Mouse (Mus musculus) c-Kit-negative CD71-positive TER-119-positive erythroid progenitor cells, embryonic 14.5 days (primary cell): ENCODE results near the gene Nr4a3.

ENCODE experiments used
- DNase-seq: peaks from one replicate; pipeline ENCODE4 v3.0.0-alpha.2; 2013; ENCODE audit warnings: low read depth, low spot score

Gene Nr4a3

DNA sequence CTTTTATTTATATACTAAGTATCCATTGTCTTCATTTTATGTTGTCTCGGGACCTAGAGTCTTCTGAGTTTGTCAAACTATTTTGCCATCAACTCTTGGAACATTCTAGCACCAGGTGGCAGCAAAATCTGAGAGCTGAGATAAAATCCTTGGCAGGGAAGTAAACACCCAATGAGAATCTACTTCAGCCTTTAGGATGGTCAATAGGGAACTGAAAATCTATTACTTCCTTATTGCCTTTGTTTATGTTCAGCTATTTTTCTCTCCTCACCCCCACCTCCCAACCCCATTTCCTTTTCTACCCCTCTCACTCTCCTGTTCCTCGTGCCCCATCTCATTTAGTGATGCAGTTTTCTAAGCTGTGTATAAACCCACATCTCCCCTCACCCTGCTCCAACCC is 63.6 kb downstream of the Nr4a3 start:
- no peak for DNase-seq

GRCm38 (mm10) chr4:48110331-48110730 is 65.4 kb downstream of the Nr4a3 start:
- no peak for DNase-seq

DNA sequence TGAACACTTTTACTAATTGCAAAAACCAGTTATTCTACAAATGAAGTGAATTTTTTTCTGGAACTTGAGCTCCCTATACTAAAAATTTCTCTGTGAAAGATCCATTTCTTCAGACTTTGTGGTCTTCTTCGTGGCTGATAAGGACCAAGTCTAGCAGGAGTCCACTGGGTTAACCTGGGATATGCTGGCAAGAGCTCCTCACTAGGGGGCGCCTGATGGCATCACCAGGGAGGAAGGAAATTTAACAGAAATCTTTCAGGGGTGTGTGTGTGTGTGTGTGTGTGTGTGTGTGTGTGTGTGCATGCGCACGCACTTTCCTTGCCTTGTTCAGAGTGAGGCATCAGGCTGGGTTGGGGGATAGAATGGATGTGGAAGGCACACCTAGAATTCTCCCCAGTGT is 71.2 kb downstream of the Nr4a3 start:
- no peak for DNase-seq

- DNase-seq, result no peak
These were observed 79.4 kb downstream of the Nr4a3 start for GRCm38 (mm10) chr4:48124416-48124772.

DNA sequence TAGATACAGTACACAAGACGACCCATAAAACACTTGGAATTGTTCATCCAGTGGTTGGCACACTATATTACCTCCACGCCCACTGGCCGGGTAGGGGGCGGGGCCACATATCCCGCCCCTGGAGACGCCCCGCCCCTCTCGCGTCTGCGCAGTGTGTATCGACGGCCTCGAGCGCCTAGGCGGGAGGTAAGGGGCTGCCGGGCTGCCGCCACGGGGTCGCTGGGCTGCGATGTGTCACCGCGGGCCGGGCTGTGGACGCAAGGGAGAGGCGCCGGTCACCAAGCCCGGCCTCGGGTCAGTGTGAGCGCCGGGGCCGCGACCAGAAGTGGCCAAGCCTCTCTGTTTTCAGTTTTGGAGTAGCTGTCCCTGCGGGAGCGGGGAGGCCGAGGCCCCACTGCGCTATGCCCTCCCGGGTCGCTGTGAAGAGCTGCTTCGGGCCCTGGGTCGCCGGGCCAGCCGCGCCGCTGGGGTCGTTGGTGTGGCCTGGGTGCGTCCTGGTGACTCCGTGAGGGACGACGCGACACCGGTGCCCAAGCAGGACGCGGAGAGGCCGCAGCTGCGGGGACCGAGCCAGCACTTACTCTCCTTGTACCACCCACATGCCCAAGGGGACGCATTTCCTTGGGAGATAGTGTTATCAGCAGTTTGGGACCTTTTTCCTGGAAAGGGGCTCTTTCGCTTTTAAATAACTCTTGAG is 80.0 kb downstream of the Nr4a3 start, which contains the start of gene Stx17:
TSS of gene Stx17 (plus strand) at position 143 of the 697 bp plus-strand sequence.
- peak; percentile 87 for DNase-seq

GRCm38 (mm10) chr4:48130314-48130713 is 85.4 kb downstream of the Nr4a3 start:
- no peak for DNase-seq

DNA sequence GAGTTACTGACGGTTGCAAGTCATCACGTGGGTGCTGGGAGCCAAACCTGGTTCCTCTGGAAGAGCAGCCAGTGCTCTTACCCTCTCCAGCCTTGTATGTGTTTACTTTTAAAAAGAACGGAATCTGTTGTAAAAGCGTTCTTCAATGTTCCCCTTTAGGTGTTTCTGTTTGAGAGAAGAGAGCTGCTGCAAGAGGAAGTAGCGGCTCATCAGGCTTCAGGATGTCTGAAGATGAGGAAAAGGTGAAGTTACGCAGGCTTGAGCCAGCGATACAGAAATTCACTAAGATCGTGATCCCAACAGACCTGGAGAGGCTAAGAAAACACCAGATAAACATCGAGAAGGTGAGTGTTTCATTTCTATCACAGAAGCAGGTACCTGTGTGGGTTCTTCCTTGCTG is 86.7 kb downstream of the Nr4a3 start:
- no peak for DNase-seq

DNA sequence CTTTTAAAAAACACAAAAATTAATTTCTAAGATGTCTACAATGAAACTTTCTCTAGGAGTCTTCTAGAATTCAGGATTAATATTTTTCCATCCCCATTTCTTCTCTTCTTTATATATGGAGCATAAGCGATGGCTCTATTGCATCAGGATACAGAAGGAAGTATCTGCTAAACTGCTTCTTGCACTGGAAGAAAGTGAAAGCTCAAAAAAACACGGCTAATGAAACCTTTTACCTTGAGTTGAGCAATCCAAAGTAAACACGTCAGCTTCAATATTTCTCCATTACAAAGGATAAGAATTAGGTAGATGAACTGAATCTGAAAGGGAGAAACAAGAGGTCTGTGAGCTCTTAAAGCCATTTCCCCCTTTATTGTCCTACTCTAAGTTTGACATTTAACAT is 87.8 kb downstream of the Nr4a3 start:
- no peak for DNase-seq
